Mouse (Mus musculus): ENCODE measurements around the gene Fgd4.

GRCm38 (mm10) chr16:16645148-16645547, 44.8 kb upstream of the Fgd4 start:
- TF ChIP-seq POLR2A (IDR thresholded peaks at IDR 0.05; ENCODE audit: borderline replicate concordance, insufficient read depth, low read length) (no peak), CTCF (IDR thresholded peaks at IDR 0.05; ENCODE audit: borderline replicate concordance, insufficient read depth, low read depth, low read length) (no peak)
